Mouse (Mus musculus): ENCODE data around the gene Evi2.

GRCm38 (mm10) chr11:79515331-79515730 is 15.1 kb downstream of the Evi2 start:
- TF ChIP-seq GATA1 (IDR thresholded peaks at IDR 0.05; ENCODE audit: borderline replicate concordance, low read length) (no peak), FLI1 (IDR thresholded peaks at IDR 0.05; ENCODE audit: low read length) (no peak)

All from megakaryocyte, embryonic 14.5 days (primary cell).